Mouse (Mus musculus) small intestine, adult 2 months (tissue): ENCODE measurements around the gene Rras.

Source experiments
- CTCF ChIP-seq: fragments of 200-500 bp; IDR thresholded peaks from 2 replicates; pipeline ENCODE4 v1.5.1; 2012; ENCODE audit warnings: low read depth, mild to moderate bottlenecking, control low read depth, inconsistent platforms, low read length, moderate library complexity, mixed read lengths; ENCODE audit not compliant: insufficient replicate concordance, insufficient read length; ENCODE audit errors: extremely low read depth
- POLR2A ChIP-seq: fragments of 200-500 bp; IDR thresholded peaks from 2 replicates; pipeline ENCODE4 v1.6.1; 2012; ENCODE audit warnings: low read depth, mild to moderate bottlenecking, control low read depth, inconsistent platforms, low read length, moderate library complexity

DNA sequence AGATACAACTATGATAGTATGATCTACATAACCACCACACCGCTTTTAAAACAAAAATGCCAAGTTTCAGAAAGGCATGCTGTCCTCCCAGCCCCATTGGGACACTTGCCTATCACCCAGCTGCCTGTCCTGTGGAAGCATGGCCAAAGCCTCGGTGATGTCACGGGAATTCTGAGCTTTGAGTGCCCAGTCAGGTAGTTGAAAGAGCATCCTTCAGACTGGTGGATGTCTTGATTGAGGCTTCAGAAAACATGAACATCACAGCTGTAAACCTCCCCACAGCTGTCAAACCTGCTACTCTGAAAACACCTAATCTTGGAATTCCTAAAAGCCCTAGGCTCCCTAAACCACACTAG, 3.7 kb upstream of the Rras start:
- no peak for TF ChIP-seq POLR2A
- no peak for TF ChIP-seq CTCF
